Mouse (Mus musculus): ENCODE measurements around the gene Siah3. TPM values are rescaled to one million over a fixed set of nuclear protein-coding genes. Genes with fewer than 3 reads are reported as not detected.

Gene Siah3
- polyA plus RNA-seq (2014; fragmentation: Illumina TruSeq; extraction: RNeasy Lipid Tissue Mini Kit (QIAGEN cat#74804); ENCODE audit: low replicate concordance) = not detected

GRCm38 (mm10) chr14:75455743-75456421 is at the start of gene Siah3:
Siah3 (plus strand) TSS chr14:75455982.

Other genes with a start within 250 kb of the Siah3 start
- 0.30 TPM for gene Cpb2, start 213.7 kb upstream of the Siah3 start, polyA plus RNA-seq (2014; fragmentation: Illumina TruSeq; extraction: RNeasy Lipid Tissue Mini Kit (QIAGEN cat#74804); ENCODE audit: low replicate concordance)
- gene Zc3h13, start 171.6 kb upstream of the Siah3 start, polyA plus RNA-seq (2014; fragmentation: Illumina TruSeq; extraction: RNeasy Lipid Tissue Mini Kit (QIAGEN cat#74804); ENCODE audit: low replicate concordance) = 19.2 TPM
- not detected for gene Spert, start 137.1 kb downstream of the Siah3 start, polyA plus RNA-seq (2014; fragmentation: Illumina TruSeq; extraction: RNeasy Lipid Tissue Mini Kit (QIAGEN cat#74804); ENCODE audit: low replicate concordance)
- not detected for gene Erich6b, start 186.3 kb downstream of the Siah3 start, polyA plus RNA-seq (2014; fragmentation: Illumina TruSeq; extraction: RNeasy Lipid Tissue Mini Kit (QIAGEN cat#74804); ENCODE audit: low replicate concordance)